Mouse (Mus musculus): Measurements from ENCODE around the gene Sh2b2.

- TF ChIP-seq CTCF (IDR thresholded peaks at IDR 0.05) (no peak), POLR2A (IDR thresholded peaks at IDR 0.05; ENCODE audit: insufficient read depth, low read depth, low read length) (no peak)
Observed at GRCm38 (mm10) chr5:136182830-136183229, 63.5 kb downstream of the Sh2b2 start.

Data from heart, adult 2 months (tissue).